Mouse (Mus musculus): Measurements from ENCODE around the gene A2ml1. TPM values are rescaled to one million over a fixed set of nuclear protein-coding genes. Genes with fewer than 3 reads are reported as not detected.

The A2ml1 gene
- polyA plus RNA-seq, 1 experiment from 2014 or later = not detected

DNA sequence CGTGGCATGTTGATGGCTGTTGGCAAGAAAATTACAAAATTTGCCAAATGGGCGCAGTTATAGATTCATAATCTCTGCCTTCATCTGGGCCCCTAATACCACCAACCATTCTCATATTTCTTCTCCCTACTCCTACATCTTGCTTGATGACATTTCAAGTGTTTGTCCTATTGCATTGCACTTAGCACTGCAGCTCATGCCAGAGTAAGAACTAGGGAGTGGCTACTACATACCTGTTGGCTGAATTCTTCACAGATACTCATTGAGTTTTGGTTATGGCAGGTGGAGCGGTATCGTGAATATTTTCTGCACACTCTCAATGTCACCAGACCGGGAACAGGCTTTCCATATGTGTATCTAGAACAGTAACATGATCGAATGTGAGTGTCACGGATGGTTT, 62.2 kb downstream of the A2ml1 start:
- 93% methylated on average over 7 of the region's 7 CpGs for WGBS
- Histone ChIP-seq H3K4me2 (ENCODE audit: low read depth, low read length, severe bottlenecking) (no peak overlapping the region), H3K27ac (ENCODE audit: low read depth, low read length) (no peak overlapping the region), H3K9me3 (ENCODE audit: control insufficient read depth, low read length) (no peaks in the 10 kb centered on the region), H3K4me3 (ENCODE audit: low read depth, low read length) (no peak overlapping the region), H3K4me1 (replicated peaks; ENCODE audit: control insufficient read depth, insufficient read depth, low read length) (no peaks in the 10 kb centered on the region), H3K36me3 (ENCODE audit: control insufficient read depth, insufficient read depth, low read length) (no peaks in the 10 kb centered on the region), H3K27me3 (ENCODE audit: control insufficient read depth, insufficient read depth, low read length) (no peaks in the 10 kb centered on the region), H3K9ac (ENCODE audit: low read length) (no peak overlapping the region)
- no peak for ATAC-seq (replicated peaks; ENCODE audit: low FRiP score)
- no peak for DNase-seq (ENCODE audit: low spot score)

DNA sequence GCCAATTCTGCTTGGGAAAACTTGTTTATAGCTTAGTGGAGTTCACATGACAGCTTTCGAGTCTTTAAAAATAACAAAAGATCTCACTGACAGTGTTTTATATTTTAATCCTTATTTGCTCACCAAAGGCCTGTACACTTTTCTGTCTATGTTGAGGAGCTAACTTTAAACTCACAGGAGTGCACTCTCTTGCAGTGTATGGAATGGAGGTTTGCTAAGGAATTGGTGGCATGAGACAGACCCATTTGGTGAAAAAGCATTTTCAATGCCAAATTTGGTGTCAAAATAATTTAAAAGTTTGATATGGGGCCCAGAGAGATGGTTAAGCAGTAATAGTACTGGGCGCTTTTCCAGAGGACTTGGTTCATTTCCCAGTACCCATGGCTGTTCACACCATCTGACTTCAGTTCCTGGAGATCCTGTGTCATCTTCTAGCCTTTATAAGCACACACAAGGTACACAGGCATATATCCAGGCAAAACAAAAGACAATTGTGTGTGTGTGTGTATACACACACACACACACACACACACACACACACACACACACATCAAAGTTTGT, 75.7 kb downstream of the A2ml1 start:
- WGBS = 85% methylated on average over 2 of the region's 2 CpGs
- Histone ChIP-seq H3K4me1 (replicated peaks; ENCODE audit: control insufficient read depth, insufficient read depth, low read length) (no peaks in the 10 kb centered on the region), H3K27ac (ENCODE audit: low read depth, low read length) (no peak overlapping the region), H3K4me2 (ENCODE audit: low read depth, low read length, severe bottlenecking) (no peak overlapping the region), H3K27me3 (ENCODE audit: control insufficient read depth, insufficient read depth, low read length) (no peaks in the 10 kb centered on the region), H3K9ac (ENCODE audit: low read length) (no peak overlapping the region), H3K9me3 (ENCODE audit: control insufficient read depth, low read length) (no peaks in the 10 kb centered on the region), H3K36me3 (ENCODE audit: control insufficient read depth, insufficient read depth, low read length) (no peaks in the 10 kb centered on the region), H3K4me3 (ENCODE audit: low read depth, low read length) (no peak overlapping the region)
- DNase-seq (ENCODE audit: low spot score) = no peak
- ATAC-seq (replicated peaks; ENCODE audit: low FRiP score) = no peak

- Histone ChIP-seq H3K9ac (ENCODE audit: low read length) (no peak overlapping the region), H3K4me3 (ENCODE audit: low read depth, low read length) (no peak overlapping the region), H3K27me3 (ENCODE audit: control insufficient read depth, insufficient read depth, low read length) (no peaks in the 10 kb centered on the region), H3K36me3 (ENCODE audit: control insufficient read depth, insufficient read depth, low read length) (no peaks in the 10 kb centered on the region), H3K4me1 (replicated peaks; ENCODE audit: control insufficient read depth, insufficient read depth, low read length) (no peaks in the 10 kb centered on the region), H3K9me3 (ENCODE audit: control insufficient read depth, low read length) (no peaks in the 10 kb centered on the region), H3K27ac (ENCODE audit: low read depth, low read length) (no peak overlapping the region), H3K4me2 (ENCODE audit: low read depth, low read length, severe bottlenecking) (no peak overlapping the region)
- 85% methylated on average over 5 of the region's 5 CpGs for WGBS
- no peak for DNase-seq (ENCODE audit: low spot score)
- no peak for ATAC-seq (replicated peaks; ENCODE audit: low FRiP score)
Measured at GRCm38 (mm10) chr6:128504743-128505142, 76.7 kb downstream of the A2ml1 start.

- DNase-seq (ENCODE audit: low spot score) (no peak), ATAC-seq (replicated peaks; ENCODE audit: low FRiP score) (no peak)
- no peaks in the 10 kb centered on the region for H3K27me3 ChIP-seq (ENCODE audit: control insufficient read depth, insufficient read depth, low read length)
- H3K4me3 ChIP-seq (ENCODE audit: low read depth, low read length) = no peak overlapping the region
- no peak overlapping the region for H3K9ac ChIP-seq (ENCODE audit: low read length)
- 80% methylated on average over 1 of the region's 1 CpGs for WGBS
- H3K4me1 ChIP-seq (replicated peaks; ENCODE audit: control insufficient read depth, insufficient read depth, low read length) = no peaks in the 10 kb centered on the region
- no peak overlapping the region for H3K4me2 ChIP-seq (ENCODE audit: low read depth, low read length, severe bottlenecking)
- H3K9me3 ChIP-seq (ENCODE audit: control insufficient read depth, low read length) = no peaks in the 10 kb centered on the region
- H3K36me3 ChIP-seq (ENCODE audit: control insufficient read depth, insufficient read depth, low read length) = no peaks in the 10 kb centered on the region
- H3K27ac ChIP-seq (ENCODE audit: low read depth, low read length) = no peak overlapping the region
Measured at GRCm38 (mm10) chr6:128495346-128495745, 86.1 kb downstream of the A2ml1 start.

GRCm38 (mm10) chr6:128494646-128495331, 86.6 kb downstream of the A2ml1 start:
- 79% methylated on average over 15 of the region's 15 CpGs for WGBS
- Histone ChIP-seq H3K27ac (ENCODE audit: low read depth, low read length) (no peak overlapping the region), H3K9ac (ENCODE audit: low read length) (no peak overlapping the region), H3K36me3 (ENCODE audit: control insufficient read depth, insufficient read depth, low read length) (no peaks in the 10 kb centered on the region), H3K4me2 (ENCODE audit: low read depth, low read length, severe bottlenecking) (no peak overlapping the region), H3K4me1 (replicated peaks; ENCODE audit: control insufficient read depth, insufficient read depth, low read length) (no peaks in the 10 kb centered on the region), H3K4me3 (ENCODE audit: low read depth, low read length) (no peak overlapping the region), H3K27me3 (ENCODE audit: control insufficient read depth, insufficient read depth, low read length) (no peaks in the 10 kb centered on the region), H3K9me3 (ENCODE audit: control insufficient read depth, low read length) (no peaks in the 10 kb centered on the region)
- ATAC-seq (replicated peaks; ENCODE audit: low FRiP score) = no peak
- no peak for DNase-seq (ENCODE audit: low spot score)

GRCm38 (mm10) chr6:128491916-128492315, 89.5 kb downstream of the A2ml1 start:
- H3K9me3 ChIP-seq (ENCODE audit: control insufficient read depth, low read length) = no peaks in the 10 kb centered on the region
- no peak overlapping the region for H3K4me2 ChIP-seq (ENCODE audit: low read depth, low read length, severe bottlenecking)
- DNase-seq (ENCODE audit: low spot score) (no peak), ATAC-seq (replicated peaks; ENCODE audit: low FRiP score) (no peak)
- no peaks in the 10 kb centered on the region for H3K36me3 ChIP-seq (ENCODE audit: control insufficient read depth, insufficient read depth, low read length)
- 86% methylated on average over 4 of the region's 4 CpGs for WGBS
- no peak overlapping the region for H3K4me3 ChIP-seq (ENCODE audit: low read depth, low read length)
- H3K4me1 ChIP-seq (replicated peaks; ENCODE audit: control insufficient read depth, insufficient read depth, low read length) = no peaks in the 10 kb centered on the region
- H3K27me3 ChIP-seq (ENCODE audit: control insufficient read depth, insufficient read depth, low read length) = no peaks in the 10 kb centered on the region
- H3K9ac ChIP-seq (ENCODE audit: low read length) = no peak overlapping the region
- no peak overlapping the region for H3K27ac ChIP-seq (ENCODE audit: low read depth, low read length)

DNA sequence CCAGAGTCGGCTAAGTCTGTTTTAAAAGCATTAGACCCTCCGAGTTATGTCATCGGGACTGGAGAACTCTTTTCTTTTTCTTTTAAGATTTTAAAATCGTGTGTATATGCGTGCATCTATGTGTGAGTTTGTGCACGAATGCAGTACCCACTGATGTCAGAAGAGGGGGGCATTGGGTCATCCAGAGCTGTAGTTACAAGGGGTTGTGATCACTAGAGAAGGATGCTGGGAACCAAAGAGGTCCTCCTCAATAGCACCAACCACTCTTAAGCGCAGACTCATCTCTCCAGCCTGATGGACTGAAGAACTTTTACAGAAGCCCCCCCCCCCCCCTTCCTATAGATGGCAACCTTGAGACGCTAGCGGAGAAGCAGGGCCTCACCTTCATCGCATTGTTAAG, 91.3 kb downstream of the A2ml1 start:
- no peak overlapping the region for H3K9ac ChIP-seq (ENCODE audit: low read length)
- no peaks in the 10 kb centered on the region for H3K4me1 ChIP-seq (replicated peaks; ENCODE audit: control insufficient read depth, insufficient read depth, low read length)
- H3K9me3 ChIP-seq (ENCODE audit: control insufficient read depth, low read length) = no peaks in the 10 kb centered on the region
- H3K4me2 ChIP-seq (ENCODE audit: low read depth, low read length, severe bottlenecking) = no peak overlapping the region
- 92% methylated on average over 10 of the region's 10 CpGs for WGBS
- DNase-seq (ENCODE audit: low spot score) = no peak
- H3K4me3 ChIP-seq (ENCODE audit: low read depth, low read length) = no peak overlapping the region
- no peaks in the 10 kb centered on the region for H3K36me3 ChIP-seq (ENCODE audit: control insufficient read depth, insufficient read depth, low read length)
- no peak for ATAC-seq (replicated peaks; ENCODE audit: low FRiP score)
- H3K27me3 ChIP-seq (ENCODE audit: control insufficient read depth, insufficient read depth, low read length) = no peaks in the 10 kb centered on the region
- H3K27ac ChIP-seq (ENCODE audit: low read depth, low read length) = no peak overlapping the region
